Mouse (Mus musculus): Measurements from ENCODE around the gene Unc93a.
"Not testable (repeated sequence)": the region's sequence is repeated elsewhere in the genome, so short reads cannot be mapped to it uniquely, and the experiment has no call there.

DNA sequence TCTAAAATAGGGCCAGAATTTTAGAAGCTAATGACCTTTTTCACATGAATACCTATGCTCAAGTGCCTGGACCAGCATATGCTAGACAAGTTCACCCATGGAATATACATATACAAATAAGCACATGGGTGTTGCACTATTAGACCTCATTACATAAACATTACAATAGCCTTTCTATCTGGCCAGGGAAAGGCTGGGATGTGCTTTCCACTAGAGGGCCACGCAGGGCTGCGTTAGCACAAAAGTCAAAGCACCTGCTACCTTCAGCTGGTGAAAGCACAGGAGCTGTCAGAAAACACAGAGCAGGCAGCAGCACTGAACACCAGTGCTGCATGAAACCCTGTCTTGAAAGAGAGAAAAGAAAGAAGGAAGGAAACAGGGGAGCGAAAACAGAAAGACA is 7.4 kb downstream of the Unc93a start:
- not testable (repeated sequence) for TF ChIP-seq CTCF (IDR thresholded peaks at IDR 0.05 in 2 of 3, conservative IDR thresholded peaks at IDR 0.05 in 1 of 3; ENCODE audit: control insufficient read depth in 1 of 3, insufficient read depth in 1 of 3, low read depth in 2 of 3, low read length in 3 of 3, poor library complexity in 1 of 3, severe bottlenecking in 1 of 3); POLR2A (IDR thresholded peaks at IDR 0.05; ENCODE audit: control insufficient read depth in 1 of 2, insufficient read depth in 1 of 2, low read depth in 1 of 2, low read length in 2 of 2, poor library complexity in 1 of 2); MYC (IDR thresholded peaks at IDR 0.05; ENCODE audit: low read depth, low read length); POLR2AphosphoS5 (IDR thresholded peaks at IDR 0.05; ENCODE audit: borderline replicate concordance, low read depth, low read length); JUND (IDR thresholded peaks at IDR 0.05; ENCODE audit: low read depth, low read length)
